Mouse (Mus musculus): ENCODE measurements around the gene Lrrc75a. TPM values are rescaled to one million over a fixed set of nuclear protein-coding genes. Genes with fewer than 3 reads are reported as not detected.

Gene Lrrc75a
- total RNA-seq, 4 experiments from 2014 or later = 18.8 to 21.2 (median 19.8) TPM

DNA sequence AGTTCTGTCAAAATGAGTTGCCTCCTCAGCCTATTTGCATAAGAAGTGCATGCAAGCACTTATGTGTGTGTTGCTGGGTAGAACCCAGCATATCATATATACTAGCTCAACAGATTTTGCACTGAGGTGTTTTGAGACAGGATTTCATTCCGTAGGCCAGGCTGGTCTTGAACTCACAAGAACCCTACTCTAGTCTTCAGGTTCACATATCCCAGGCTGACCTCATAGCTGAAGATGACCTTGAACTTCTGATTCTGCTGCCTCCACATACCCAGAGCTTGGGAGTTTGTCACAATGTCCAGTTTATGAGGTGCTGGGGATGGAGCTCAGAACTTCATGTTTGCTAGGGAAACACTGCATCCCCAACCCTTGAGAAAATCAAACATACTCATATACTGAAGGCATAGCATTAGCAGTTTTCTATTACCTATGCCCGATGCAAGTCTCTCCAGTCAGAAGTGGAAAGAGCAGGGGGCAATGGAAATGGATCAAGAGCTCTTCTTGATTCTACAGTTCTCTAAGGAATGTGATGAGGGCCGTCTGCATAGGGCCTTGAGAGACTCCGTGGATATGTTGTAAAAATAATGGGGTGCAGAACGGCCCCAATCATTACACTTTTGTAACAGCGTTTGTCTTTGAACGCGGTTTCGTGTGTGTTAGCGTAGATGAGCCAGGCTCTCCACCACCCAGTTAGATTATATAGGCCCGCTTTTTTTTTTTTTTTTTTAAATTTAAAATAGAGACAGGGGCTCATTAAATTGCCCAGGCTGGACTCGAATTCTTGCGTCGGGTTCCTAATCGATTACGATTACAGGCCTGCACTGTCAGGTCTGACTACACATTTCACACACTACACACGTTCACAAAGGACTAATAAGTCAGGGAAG, 46.3 kb downstream of the Lrrc75a start:
- no peak for DNase-seq (ENCODE audit: low spot score in 2 of 2)

DNA sequence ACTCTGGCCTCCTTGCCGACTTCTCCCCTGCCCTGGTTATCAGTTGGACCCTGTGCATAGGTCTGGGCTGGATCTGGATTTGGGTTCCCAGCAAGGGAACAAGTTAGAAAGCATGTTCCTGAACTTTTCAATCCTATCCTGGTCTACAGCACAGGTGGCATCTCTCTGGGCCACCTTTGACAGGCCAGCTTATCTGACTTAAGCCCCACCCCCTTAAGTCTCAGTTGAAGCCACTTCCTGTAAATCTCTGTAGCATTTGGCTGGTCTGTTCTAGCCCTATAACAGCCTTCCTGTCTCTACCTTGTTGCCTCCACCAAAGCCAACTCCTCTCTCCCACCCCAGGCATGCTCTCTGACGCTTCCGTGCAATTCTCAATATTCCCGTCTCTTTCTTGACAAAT, 49.8 kb downstream of the Lrrc75a start:
- DNase-seq (ENCODE audit: low spot score in 2 of 2) = no peak

DNA sequence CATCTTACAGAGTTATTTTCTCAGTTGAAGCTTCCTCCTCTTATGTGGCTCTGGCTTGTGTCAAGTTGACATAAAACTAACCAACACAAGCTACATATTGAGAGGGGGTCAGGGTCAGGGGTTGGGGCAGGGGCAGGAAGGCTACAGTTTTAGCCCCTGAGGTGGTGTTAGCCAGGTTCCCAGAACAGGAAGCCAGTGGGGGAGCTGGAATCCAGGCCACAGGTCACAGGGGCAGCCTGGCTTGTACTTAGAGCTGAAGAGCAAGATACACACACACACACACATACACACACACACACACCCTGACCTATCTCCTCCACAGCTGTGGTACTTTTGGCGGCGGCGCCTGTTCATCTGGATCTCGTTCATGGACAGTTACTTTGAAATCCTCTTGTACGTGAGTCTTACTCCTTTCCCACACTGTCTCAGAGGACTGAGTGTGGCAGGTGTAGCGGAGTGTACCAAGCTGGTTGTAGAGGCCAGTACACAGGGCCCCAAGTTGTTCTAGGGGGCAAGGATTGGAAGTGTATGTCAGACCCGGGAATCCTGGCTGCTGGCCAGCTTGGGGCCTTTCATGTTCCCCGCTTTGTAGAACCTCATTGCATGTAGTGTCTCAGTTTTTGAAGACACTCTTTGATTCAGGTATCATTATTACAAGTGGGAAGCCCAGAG, 56.3 kb downstream of the Lrrc75a start:
- DNase-seq (ENCODE audit: low spot score in 2 of 2) = no peak

DNA sequence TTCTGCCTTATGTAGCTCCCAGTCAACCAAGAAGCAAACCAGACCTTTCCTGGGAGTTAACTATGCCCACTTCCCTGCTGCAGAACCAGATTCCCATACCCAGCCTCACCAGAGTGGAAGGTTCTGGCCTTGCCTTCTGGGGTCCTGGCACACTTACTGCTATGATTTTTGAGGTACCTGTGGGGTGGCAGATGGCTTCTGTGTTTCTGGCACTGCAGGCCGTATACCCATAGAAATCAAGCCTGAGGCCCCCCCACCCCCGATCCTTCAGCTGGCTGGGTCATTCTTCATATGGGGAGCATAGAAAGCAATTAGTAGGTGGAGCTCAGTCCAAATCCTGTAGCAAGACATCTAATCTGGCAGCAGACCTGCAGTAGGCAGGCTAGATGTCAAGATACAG, 57.3 kb downstream of the Lrrc75a start:
- no peak for DNase-seq (ENCODE audit: low spot score in 2 of 2)

DNA sequence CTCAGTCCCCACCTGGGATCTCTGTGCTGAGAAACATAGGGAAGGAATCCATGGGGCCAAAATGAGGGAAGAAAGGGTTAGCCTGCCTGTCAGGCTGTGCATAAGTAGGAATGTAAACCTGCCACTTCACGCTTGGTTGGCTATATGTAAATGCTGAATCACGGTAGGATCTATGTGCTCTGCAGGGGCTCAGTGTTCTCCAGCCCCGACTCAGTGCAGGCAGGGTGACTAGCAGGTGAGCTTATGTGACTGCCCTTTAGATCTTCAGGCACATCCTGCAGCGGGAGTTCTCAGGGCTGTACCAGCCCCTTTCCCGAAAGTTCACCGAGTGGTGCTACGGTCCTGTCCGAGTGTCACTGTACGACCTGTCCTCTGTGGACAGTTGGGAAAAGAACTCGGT, 58.9 kb downstream of the Lrrc75a start:
- no peak for DNase-seq (ENCODE audit: low spot score in 2 of 2)

DNA sequence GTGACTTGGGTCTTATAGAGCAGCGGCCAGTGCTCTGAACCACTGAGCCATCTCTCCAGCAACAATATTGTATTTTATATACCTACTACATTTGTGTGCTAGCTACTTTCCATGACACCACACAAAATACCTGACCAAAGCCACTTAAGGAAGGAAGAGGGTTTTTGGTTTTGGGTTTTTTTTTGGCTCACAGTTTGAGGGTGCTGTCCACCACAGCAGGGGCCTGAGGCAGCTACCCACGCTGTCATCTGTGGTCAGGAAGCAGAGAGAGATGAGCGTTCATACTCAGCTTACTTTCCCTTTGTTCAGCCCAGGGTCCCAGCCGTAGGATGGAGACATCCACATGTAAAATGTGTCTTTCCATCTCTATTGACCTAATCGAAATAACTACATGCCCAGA, 61.3 kb downstream of the Lrrc75a start:
- no peak for DNase-seq (ENCODE audit: low spot score in 2 of 2)

DNA sequence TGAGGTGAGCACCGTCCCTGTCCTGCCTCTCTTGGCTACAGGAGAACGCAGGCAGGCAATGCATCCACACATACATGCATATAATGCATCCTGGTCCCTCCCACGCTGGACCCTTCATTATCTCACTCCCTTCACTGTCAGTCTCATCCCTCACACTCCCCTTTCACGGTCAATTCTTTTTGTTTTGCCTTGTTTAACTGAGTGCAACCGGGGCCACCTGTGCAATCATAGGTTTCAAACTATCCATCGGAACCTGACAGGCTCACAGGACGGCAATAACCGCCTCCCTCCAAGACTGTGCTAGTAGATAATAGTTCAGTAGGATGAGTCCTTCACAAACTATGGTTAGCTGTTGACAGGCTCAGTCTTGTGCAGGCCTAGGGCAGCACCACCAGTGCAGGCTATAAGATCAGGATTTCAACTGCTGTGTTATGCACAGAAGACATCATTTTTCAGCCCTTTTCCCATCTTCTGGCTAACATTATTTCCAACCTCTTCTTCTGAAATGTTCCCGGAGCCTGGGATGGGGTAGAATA, 63.6 kb downstream of the Lrrc75a start:
- no peak for DNase-seq (ENCODE audit: low spot score in 2 of 2)

DNA sequence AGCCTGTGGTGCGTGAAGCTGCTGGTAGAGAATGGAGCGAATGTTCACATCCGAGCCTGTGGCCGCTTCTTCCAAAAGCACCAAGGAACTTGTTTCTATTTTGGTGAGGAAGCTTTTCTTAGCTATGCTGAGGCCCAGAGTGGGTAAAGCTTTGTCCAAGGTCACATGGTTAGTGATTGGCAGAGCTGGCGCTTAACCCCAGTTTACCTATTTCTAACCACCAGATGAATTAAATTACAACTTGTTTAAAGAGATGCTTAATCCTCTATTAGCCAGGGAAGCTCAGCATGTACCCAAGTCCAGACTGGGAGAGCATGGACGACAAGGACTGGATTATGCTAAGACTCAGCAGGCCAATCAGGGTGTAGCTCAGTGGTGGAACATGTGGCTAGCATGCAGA, 65.3 kb downstream of the Lrrc75a start:
- no peak for DNase-seq (ENCODE audit: low spot score in 2 of 2)

DNA sequence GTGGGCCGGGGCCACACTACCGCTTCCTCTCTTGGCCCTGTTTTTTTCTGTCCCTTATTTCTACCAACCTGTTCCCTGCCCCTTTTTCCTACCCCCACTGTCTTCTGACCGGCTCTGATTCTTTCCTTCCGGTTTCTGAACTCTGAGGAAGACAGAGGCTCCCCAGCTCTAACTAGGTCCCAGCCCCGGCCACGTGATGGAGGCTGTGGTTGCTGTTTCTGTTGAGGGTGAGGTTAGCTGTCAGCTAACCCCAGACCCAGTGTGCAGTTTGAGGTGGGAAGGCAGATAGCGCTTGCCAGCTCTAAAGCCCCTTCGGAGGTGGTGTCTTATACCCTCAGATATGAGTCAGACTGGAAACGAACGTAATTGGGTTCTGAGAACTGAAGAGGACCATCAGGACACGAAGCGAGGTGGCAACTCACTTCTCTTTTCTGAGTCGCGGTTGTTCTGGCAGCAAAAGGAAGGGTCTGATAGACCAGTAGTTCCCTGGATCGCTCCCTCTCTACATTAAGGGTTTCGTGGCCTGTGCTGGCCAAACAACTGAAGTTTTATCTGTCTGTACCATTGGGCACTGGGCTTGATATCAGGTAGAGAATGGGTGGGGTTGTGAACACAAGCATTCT, 71.7 kb downstream of the Lrrc75a start:
- DNase-seq (ENCODE audit: low spot score in 2 of 2) = peak in 1 of 2 experiments; percentile 34

DNA sequence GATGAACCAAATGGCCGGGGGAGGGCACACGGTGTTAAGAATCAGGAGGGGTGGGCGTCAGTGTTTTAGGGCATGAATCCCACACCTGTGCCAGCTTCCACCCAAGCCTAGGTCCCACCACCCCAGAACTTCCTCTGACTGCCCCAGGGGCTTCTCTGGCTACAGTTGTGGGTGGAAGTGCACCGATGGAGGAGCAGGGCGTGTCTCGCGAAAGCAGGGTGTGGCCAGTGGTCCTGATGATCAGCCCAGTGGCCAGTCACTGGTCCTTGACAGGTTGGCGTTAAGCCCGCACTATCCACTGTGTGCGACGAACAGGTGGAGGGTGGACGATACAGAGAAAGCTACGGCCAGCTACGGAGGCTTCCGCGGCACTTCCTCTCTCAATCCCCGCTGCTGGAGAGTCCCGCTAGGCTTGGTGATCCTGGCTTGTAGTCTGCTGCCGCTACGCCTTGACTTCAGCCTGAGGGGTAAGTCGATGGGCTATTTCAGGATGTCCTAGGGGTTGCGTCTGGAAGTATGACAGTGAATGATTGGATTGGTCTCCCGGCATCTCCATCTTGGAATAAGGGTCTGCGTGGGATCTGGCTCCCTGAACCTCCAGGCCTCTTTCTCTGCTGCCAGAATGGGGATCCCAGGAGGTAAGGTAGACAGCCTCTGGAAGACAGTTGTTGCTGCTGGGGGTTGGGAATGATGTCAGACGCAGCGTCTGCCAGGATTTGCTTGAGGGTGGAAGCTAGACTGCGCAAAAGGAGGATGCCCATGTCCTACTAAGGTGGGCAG, 72.5 kb downstream of the Lrrc75a start:
- DNase-seq (ENCODE audit: low spot score in 2 of 2) = peak; percentile 50 to 57

DNA sequence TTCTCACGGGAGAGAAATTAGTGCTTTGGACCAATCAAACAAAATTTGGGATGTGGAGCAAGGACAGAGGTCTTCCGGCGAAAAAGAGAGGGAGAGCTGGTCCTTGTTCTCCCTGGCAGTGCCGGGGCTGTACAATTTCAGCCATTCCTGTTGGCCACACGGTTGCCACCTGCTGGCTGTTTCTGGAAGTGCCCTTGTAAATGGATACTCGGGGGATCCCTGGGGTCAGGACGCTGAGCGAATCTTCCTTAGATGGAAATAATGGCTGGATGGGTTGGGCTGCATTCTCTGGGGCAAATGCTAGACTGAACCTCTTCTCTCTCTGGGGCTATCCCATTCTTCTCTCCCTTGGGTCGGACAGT, 73.0 kb downstream of the Lrrc75a start:
- peak; percentile 64 to 92 for DNase-seq (ENCODE audit: low spot score in 2 of 2)

DNA sequence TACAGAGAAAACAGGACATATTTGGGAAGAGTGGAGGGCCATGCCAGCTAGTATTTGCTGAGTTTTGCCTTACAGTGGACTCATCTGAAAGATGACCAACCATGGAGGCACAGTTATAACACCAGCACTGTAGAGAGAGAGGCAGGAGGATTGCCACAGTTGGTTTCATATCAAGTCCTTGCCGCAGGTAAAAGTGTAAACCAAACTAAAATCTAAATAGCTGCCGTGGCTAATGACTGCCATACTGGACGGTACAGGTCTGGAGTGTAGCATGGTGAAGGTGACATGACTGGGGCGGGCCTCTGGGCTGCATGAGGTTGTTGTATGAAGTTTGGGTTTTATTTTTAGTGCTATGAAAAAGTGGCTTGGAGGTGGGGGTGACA, 73.6 kb downstream of the Lrrc75a start:
- DNase-seq (ENCODE audit: low spot score in 2 of 2) = no peak

DNA sequence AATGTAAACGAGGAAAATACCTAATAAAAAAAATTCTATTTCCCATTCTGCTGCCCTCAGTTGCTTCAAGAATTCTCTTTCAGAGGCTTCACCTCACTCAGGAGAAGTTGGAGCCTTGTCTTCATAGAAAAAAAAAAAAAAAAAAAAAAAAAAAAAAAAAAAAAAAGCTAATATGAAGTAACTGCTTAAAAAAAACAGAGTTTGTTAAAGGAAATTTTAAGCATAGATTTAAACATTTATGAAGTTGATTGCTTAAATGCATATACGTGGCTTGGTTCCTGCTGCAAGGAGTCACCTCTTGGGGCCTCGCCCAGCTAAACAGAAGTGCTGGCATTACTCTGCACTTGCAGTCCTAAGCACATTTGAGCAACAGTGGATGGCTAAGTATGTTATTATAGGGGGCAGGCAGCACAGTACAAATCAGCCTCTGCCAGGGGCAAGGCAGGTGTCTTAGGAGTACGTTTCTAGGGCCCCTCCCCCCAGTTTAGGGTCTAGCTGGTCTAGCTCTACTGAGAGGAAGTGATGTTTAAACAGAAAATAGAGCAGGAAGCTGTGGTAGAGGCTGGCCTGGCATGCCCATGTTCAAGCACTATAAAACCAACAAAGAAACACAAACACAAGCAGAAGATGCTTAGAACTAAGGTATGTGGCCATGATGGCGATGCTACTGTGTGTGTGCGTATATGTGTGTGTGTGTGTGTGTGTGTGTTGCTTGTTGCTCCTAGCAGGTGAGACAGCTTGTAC, 74.2 kb downstream of the Lrrc75a start, which contains the start of gene Trpv2:
Gene Trpv2 (plus strand): TSS at position 528 of the 744 bp plus-strand sequence.
- DNase-seq (ENCODE audit: low spot score in 2 of 2) = no peak

DNA sequence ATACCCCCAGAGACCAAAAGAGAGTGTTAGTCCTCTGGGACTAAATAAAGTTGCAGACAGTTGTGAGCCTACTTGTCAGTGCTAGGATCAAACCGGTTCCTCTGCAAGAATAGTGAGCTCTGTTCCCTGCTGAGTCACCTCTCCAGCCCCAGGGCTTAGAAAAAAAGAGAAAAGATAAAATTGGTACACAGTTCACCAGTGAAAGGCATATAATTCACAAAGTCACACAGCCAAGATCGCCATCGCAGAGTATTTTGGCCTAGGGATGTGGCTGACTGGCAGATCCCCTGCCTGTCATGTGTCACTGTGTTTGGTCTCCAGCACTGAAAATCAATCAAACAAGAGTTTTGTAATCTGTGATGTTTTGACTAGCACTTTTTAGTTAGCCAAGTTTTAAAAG, 80.0 kb downstream of the Lrrc75a start:
- no peak for DNase-seq (ENCODE audit: low spot score in 2 of 2)

DNA sequence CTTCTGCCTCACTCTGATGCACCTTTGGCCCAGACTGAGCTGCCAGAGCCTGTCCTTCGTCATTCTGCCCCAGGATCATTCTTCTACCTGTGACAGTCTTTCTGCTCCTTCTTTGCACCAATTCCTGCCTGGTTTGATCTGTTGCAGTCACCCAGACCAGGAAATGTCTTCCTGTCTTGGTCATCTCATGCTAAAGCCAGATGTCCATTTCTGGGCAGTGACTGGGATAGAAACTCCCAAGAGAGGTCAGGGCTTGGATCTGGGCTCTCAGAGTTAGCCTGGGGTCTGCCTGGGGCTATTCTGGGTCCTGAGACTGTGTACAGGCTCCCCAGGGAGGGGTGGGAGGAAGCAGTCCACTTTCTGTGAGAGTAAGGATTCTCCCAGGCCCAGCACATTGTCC, 82.1 kb downstream of the Lrrc75a start:
- DNase-seq (ENCODE audit: low spot score in 2 of 2) = no peak

DNA sequence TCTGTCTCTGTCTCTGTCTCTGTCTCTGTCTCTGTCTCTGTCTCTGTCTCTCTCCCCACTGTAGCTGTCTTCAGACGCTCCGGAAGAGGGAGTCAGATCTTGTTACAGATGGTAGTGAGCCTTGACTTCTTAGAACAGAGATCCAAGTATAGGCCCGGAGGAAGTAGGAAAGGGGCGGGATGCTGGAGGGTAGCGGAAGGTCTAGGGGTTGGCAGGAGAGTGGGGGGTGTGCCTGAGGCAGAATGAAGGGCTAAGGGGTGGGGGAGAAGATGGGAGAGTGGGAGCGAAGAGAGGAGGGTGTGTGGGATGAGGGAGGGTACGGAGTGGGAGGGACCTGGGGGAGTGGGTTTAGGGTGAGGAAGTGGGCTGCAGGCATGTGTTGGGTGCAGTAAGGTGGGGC, 82.6 kb downstream of the Lrrc75a start:
- DNase-seq (ENCODE audit: low spot score in 2 of 2) = no peak

DNA sequence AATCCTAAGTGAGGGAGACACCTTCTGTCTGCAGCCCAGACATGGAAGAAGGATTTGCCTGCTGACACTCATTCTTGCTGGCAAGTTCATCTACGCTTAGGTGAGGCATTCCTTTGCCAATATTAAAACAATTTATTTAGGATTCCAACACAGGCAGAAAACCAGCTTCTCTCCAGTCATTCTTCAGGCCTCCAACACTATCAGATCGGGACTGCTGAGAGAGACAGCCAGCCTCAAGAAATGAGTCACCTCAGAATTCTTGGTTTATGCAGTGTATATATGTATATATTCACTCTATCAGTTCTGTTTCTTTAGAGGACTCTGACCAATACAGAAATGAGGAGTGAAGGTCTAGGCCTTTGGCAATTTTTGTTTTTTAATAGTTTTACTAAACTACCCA, 84.7 kb downstream of the Lrrc75a start:
- DNase-seq (ENCODE audit: low spot score in 2 of 2) = no peak

DNA sequence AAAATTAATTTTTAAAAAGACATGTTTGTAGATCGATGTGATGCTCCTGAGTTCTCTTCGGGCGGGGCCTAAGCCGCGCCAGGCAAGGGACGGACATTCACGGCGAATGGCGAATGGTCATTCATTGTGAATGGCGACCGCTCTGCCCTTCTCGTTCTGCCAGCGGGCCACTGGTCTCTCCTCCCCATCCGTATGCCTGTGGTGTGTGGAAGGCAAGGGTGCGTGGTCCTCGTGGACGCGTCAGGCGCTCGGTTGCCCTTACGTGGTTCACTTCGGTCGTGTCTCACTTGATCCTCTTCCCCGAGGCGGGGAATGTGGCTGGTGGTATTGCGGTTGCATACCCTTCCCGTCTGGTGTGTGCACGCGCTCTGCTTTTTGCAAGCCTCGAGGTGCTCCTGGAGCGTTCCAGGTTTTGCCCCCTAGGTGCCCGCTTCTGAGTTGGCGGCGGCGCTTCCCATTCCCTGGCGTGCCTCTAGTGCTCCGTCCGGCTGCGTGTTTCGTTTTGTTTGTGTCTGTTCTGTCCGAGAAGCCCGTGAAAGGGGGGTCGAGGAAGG, 87.8 kb downstream of the Lrrc75a start:
- DNase-seq (ENCODE audit: low spot score in 2 of 2) = no peak

DNA sequence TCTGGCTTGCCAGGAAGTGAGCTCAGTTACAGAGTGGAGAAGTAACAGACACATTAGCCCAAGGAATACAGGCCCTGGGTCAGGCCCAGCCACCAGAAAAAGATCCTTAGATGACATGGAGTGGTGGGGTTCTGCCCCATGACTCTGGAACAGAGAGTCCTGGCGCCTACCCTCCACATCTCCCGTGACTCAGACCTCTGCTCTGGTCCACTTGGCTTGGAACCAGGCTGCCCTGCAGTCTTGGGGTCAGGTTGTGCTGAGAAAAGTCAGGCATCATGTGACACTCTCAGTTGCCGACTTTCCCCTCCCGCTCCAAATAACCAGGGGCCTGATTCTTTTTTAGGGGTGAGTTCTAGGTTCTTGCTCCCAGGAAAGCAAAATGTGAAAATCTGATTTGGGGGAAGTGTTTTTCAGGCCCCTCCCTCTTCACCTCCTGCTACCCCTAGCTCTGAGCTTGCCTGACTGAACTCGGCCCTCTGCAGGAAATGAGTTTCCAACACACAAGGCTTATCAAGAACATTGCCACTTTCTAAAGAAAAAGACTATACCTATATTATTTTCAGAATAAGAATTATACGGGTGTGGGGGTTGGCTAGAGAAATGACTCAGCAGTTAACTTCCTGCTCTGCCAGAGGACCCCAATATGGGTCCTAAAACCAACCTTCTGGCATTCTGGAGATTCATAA, 89.2 kb downstream of the Lrrc75a start:
- DNase-seq (ENCODE audit: low spot score in 2 of 2) = no peak

DNA sequence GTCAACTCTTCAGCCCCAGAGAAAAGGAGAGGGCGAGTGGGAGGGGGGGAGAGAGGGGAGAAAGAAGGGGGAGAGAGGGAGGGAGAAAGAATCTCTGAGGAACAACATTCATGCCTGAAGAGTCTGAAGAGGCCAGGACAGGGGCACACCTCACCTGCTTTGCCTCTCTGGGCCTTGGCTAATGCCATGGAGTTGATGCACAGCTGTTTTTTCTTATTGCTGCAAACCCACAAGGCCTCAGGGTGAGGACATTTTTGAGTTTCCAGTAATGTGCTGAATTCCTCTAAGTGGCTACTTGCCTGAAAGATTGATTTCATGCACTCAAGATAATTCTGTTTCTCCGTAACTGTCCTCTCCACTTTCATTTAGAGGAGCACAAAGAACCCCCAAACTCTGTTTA, 90.2 kb downstream of the Lrrc75a start:
- DNase-seq (ENCODE audit: low spot score in 2 of 2) = no peak
